Mouse (Mus musculus): ENCODE data around the gene Mrpl22. TPM values are rescaled to one million over a fixed set of nuclear protein-coding genes. Genes with fewer than 3 reads are reported as not detected.

Mrpl22 gene
- polyA plus RNA-seq (2017; shearing (Covaris generic)): 82.4 TPM

DNA sequence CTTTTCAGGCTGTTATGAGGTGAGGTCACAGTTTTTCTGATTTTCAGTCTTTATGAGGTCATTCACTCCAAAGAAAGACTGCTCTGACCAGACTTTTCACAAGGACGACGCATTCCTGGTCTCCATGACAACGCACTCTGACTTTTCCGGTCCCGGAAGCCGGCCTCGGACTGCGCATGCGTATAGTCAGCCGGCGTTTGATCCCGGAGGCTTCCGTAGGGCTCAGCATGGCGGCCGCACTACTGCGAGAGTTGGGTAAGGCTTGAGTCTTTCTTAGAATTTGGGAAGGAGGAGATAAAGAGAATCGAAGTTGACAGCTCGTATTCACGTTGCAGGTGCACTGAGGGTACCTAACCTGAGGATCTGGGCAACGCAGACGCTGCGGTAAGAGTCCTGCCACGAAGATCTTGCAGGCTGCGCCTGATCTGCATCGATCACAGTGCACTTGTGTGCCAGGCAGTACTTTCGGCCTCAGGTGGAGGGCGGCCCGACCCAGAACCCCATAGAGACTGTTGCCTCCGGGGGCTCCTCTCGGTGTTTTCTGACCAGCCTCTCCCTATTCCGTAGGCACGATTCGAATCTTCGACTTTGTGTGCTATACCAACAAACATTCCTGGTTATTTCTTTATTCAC is at the start of gene Mrpl22:
Gene Mrpl22 (plus strand): TSS at position 203 of the 633 bp plus-strand sequence.

DNA sequence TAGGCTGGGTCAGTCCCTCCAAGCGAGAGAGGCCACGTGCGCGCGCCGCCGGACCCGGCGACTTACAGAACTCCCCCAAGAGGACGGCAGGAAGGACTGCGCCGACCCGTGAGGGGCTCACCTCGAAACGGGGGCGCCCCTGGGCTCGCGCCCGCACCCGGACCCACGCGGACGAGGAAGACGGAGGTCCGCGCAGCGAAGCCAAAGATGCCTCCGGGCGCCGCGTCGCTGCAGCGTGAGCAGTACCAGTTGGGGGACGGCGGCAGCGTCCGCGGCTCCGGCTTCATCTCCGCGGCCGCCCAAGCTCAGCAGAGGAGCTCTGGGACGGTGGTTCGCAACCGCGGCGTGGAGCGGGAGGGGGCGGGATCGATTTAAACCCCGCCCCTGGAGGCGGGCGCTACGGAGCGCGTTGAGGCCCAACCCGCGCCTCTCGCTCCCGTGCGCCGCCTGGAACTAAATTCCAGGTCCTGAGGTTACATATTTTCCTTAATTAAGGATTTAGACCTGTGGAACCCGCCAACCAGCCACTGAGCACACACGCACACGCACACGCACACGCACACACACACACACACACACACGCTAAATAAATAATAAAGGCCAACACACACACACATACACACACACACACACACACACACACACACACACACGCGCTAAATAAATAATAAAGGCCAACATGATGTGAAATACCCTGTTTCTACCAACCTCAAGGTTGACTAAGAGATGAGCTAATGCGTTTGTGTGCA is 3.1 kb upstream of the Mrpl22 start, which contains the start of gene Gemin5:
Gene Gemin5 (minus strand): TSS at position 373 of the 749 bp plus-strand sequence.

DNA sequence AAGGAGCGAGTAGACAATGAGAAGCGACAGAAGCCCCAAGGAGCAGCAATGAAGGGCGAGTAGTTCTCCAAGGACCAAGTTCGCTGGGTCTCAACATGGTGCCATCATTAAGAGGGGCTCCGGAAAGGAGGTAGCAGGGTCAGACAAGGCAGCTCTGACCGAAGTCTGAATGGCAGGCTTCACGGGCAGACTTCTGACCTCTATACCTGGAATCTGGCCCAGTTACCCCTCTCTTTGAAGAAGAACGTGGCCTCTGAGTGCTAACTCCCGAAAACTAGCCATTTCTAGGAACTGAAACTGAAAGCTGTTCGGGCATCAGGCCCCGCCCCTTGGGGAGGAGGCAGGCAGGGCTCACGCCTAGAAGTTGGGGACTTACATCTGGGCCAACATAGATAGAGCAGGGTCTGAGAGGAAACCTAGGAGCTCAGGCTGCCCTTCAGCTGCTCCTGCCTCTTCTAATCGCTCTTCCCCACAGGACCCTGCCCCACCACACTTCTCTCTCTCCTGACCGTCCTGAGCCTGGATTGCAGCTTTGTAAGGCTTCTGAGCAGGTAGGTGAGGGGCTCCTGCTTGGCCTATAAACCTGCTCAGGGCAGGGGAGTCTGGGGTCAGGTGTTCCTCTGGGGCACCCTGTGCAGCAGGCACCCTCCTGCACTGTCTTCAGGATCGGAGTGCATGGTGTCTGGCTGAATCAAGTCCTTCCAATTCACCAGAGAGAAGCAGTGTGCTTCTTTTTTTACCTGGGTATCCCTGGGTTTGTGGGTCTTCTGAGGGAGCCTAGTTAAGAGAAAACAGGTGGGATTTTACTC is 28.0 kb downstream of the Mrpl22 start, which contains the start of the genes Igtp and Irgm2:
Gene Igtp (plus strand): TSS at position 328 of the 809 bp plus-strand sequence.
Gene Irgm2 (plus strand): TSS at position 390 of the 809 bp plus-strand sequence.

Other genes starting within 250 kb of the Mrpl22 start
- gene Larp1, start 162.6 kb upstream of the Mrpl22 start, polyA plus RNA-seq (2017; shearing (Covaris generic)): 15.3 TPM
- not detected for gene Gm12248, start 78.5 kb upstream of the Mrpl22 start, polyA plus RNA-seq (2017; shearing (Covaris generic))
- gene Cnot8, start 67.5 kb upstream of the Mrpl22 start, polyA plus RNA-seq (2017; shearing (Covaris generic)): 114 TPM
- 12.6 TPM for gene Gemin5, start 3.1 kb upstream of the Mrpl22 start, polyA plus RNA-seq (2017; shearing (Covaris generic))
- 624 TPM for gene Igtp, start 27.9 kb downstream of the Mrpl22 start, polyA plus RNA-seq (2017; shearing (Covaris generic))
- 86.1 TPM for gene Irgm2, start 28.0 kb downstream of the Mrpl22 start, polyA plus RNA-seq (2017; shearing (Covaris generic))
- not detected for gene 4930438A08Rik, start 103.1 kb downstream of the Mrpl22 start, polyA plus RNA-seq (2017; shearing (Covaris generic))
- gene Zfp692, start 135.4 kb downstream of the Mrpl22 start, polyA plus RNA-seq (2017; shearing (Covaris generic)): 22.4 TPM
- gene Zfp672, start 158.7 kb downstream of the Mrpl22 start, polyA plus RNA-seq (2017; shearing (Covaris generic)): 43.6 TPM
- 27.3 TPM for gene Sh3bp5l, start 159.1 kb downstream of the Mrpl22 start, polyA plus RNA-seq (2017; shearing (Covaris generic))
- not detected for gene Lypd8, start 207.4 kb downstream of the Mrpl22 start, polyA plus RNA-seq (2017; shearing (Covaris generic))
- gene 1810065E05Rik, start 249.4 kb downstream of the Mrpl22 start, polyA plus RNA-seq (2017; shearing (Covaris generic)): not detected